Mouse (Mus musculus): ENCODE data around the gene Taf11.

Taf11 gene

GRCm38 (mm10) chr17:27922174-27922712, 12.6 kb upstream of the Taf11 start:
- DNase-seq (ENCODE audit: low read depth, low spot score), result no peak

- DNase-seq (ENCODE audit: low read depth, low spot score), result no peak
These were observed 11.0 kb upstream of the Taf11 start for GRCm38 (mm10) chr17:27920676-27921075.

DNA sequence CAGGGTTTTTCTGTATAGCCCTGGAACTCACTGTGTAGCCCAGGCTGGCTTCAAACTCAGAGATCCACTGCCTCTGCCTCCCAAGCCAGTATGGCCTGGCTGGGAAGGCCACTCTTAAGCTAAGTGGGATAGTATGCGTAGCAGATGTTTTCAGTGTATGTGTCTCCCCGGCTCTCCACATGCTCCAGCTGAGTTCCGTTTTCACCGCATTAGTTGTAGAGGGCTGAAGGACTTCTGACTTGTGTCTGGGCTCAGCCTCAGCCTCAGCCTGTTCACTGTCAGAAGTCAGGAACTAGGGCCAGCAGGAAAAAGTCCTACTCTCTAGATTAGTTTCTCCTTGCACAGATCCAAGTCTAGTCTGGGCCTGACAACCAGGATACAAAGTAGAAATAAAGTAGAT, 6.7 kb upstream of the Taf11 start:
- peak; percentile 18 for DNase-seq (ENCODE audit: low read depth, low spot score)

DNA sequence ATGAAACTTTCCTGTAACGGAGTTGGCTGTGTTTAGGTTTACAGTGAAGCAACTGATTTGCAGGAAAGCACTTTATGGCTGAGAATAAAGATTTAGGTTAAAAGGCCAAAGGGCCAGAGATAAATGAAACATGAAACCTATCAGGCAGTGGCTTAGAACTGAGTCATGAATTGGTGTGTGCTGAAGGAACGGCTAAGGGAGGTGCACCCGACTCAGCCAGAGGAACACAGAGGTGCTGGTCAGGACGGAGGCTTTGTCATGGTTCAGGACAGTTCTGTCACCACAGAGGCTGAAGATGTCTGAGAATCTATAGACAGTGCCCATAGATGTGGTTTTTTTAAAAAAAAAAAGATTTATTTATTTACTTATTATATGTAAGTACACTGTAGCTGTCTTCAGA, 5.1 kb upstream of the Taf11 start:
- no peak for DNase-seq (ENCODE audit: low read depth, low spot score)

DNA sequence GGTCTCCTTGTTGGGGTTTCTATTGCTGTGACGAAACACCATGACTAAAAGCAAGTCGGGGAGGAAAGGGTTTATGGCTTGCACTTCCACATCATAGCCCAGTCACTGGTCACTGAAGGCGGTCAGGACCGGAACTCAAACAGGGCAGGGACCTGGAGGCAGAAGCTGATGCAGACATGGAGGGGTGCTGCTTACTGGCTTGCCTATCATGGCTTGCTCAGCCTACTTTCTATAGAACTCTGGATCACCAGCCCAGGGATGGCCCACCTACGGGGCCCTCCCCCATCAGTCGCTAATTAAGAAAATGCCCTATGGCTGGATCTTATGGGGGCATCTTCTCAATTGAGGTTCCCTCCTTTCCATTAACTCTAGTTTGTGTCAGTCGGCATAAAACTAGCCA, 1.7 kb upstream of the Taf11 start:
- DNase-seq (ENCODE audit: low read depth, low spot score), result no peak

DNA sequence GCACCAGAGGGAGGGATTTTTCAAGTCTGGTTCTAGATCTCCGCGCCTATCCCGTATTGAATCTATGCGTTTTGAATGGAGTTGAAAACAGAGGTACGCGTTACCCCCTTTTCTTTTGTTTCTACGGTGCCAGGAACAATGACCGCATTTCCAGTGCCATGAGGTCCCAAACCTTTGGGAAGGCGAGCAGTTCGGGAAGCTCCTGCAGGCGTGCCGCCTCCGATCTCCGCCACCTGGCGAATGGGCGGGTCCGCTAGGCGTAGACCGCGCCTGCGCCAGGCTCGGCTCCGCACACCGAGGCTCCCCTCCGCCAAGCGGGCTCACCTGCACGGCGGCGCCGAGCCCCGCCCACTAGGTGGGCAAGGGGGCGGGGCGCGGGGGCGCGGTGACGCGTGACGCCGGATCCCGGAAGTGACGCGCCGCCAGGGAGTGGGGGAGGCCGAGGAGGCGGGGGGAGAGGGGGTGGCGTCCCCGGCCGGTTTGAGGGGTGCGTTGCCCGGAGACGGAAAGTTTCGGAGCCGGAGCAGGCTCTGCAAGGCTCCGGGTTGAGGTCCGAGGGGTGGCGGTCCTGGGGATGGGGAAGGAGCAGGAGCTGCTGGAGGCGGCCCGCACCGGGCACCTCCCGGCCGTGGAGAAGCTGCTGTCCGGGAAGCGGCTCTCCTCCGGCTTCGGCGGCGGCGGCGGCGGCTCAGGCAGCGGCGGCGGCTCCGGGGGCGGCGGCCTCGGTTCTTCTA, 589 bp downstream of the Taf11 start, which contains the start of gene Anks1:
TSS of gene Anks1 (plus strand) at position 419 of the 734 bp plus-strand sequence.
- DNase-seq (ENCODE audit: low read depth, low spot score), result peak; percentile 92

- no peak for DNase-seq (ENCODE audit: low read depth, low spot score)
These were observed 1.3 kb downstream of the Taf11 start for GRCm38 (mm10) chr17:27908206-27908887.

GRCm38 (mm10) chr17:27907512-27908205, 2.0 kb downstream of the Taf11 start:
- peak; percentile 97 for DNase-seq (ENCODE audit: low read depth, low spot score)

GRCm38 (mm10) chr17:27886499-27887210, 23.0 kb downstream of the Taf11 start:
- DNase-seq (ENCODE audit: low read depth, low spot score), result peak; percentile 39

DNA sequence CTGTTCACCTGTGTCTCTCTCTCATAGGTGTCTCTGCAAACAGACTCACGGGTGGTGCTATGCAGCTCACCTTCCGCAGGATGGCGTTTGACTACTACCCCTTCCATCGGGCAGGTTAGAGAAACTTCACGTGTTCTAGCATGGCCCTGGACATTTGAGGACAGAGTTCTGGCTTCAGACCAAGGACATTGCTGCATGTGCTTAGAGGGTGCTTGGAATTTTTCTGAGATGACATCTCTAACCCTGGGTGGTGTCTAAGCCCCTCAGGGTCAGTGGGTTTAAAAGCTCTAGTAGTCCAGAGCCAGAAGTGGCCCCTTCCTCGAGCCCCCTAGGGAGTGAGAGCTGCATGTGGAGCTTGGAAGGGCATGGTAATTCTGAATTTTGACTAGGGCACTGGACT, 25.6 kb downstream of the Taf11 start:
- no peak for DNase-seq (ENCODE audit: low read depth, low spot score)

DNA sequence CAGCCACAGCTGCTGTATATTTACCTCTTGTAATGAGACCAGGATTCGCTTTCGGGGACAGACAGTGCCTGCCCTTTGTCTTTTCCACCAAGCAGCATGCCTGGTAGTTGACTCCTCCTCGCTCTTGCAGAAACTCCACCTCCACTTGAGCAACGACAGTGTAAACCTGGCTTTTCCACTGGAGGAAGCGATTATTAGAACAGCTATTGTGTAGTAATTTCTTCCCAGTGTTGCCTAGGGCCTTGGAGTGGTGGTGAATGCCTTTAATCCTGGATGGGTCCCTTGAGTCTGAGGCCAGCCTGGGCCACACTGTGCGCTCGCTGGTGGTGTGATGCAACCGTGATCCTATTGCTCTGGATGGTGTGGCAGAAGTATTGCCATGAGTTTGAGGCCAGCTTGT, 26.5 kb downstream of the Taf11 start:
- no peak for DNase-seq (ENCODE audit: low read depth, low spot score)

DNA sequence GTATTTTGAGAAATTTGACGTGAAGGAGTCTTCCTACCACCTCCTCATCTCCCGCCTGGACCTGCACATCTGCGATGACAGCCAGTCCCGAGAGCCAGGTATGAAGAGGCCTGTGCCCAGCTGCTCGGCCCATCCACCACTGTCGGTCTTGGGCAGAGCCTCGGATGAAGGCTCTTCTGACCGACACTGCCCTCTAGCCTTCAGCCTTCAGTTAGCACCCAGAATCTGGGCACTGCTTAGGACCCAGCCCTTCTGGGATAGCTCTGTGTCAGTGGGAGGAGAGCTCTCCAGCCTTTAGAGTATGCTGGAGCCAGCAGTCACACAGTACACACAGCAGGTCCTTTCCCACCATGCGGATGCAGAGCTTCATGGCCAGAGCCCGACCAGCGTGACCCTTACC, 28.1 kb downstream of the Taf11 start:
- peak; percentile 53 for DNase-seq (ENCODE audit: low read depth, low spot score)

GRCm38 (mm10) chr17:27874510-27874909, 35.1 kb downstream of the Taf11 start:
- no peak for DNase-seq (ENCODE audit: low read depth, low spot score)

- DNase-seq (ENCODE audit: low read depth, low spot score), result no peak
These were observed 36.1 kb downstream of the Taf11 start for GRCm38 (mm10) chr17:27873583-27873982.

DNA sequence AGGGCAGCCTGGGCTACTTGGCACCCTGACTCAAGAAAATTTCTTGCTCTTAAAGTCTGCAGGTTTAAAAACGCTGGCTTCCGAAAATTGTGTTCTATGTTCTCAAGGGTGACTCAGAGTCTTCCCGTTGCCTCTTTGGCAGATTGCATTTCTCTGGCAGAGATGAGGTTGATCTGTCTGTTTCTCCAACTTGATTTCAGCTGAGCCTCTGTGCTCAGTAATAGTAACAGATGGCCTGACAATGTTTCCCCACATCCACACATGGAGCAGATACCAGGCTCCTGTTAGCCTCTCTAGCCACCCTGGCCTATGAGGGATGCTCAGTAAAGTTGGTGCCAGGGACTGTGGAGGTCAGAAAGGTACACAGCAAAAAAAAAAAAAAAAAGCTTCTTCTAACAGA, 37.8 kb downstream of the Taf11 start:
- no peak for DNase-seq (ENCODE audit: low read depth, low spot score)

- DNase-seq (ENCODE audit: low read depth, low spot score), result no peak
These were observed 42.9 kb downstream of the Taf11 start for GRCm38 (mm10) chr17:27866737-27867136.

DNA sequence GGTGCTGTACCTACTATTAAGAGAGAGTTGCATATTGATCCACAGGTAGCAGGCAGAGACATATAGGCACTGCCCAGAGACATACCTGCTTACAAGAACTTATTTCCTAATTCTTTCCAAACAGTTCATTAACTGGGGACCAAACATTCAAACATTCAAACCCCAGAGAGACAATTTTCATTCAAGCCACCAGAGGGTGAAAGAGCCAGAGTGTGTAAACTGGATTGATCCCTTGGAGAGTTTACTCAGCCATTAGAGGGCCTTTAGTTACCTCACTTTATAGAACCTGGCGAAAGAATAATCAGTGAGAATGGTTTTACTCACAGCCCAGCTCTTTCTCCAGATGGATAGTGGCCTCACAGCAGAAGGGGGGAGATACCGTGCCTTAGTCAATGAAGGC, 44.2 kb downstream of the Taf11 start:
- no peak for DNase-seq (ENCODE audit: low read depth, low spot score)

DNA sequence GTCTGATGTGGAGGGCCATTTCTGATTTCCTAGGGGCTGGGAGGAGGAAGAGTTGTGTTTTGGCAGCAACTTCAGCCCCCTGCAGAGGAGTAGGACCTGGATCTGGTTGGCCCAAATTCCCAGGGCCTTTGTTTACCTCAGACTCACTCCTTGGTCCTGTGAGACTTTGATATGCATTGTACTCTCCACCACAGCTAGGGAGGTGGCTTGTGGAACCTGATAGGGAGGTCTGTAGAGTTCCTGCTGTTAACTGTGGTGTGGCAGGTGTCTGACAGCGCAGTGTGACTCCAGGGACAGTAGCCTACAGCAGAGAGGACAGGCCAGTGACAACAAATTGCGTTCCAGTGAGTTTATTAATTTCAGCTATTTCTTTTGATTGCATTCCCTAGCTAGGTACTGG, 50.5 kb downstream of the Taf11 start:
- DNase-seq (ENCODE audit: low read depth, low spot score), result peak; percentile 51

- DNase-seq (ENCODE audit: low read depth, low spot score), result no peak
These were observed 51.8 kb downstream of the Taf11 start for GRCm38 (mm10) chr17:27857649-27858475.

- DNase-seq (ENCODE audit: low read depth, low spot score), result peak; percentile 67
These were observed 52.6 kb downstream of the Taf11 start for GRCm38 (mm10) chr17:27856798-27857648.

Measured in ZHBTc4 (cell line).